Mouse (Mus musculus) inflammation-experienced regulatory T-cells, adult 6 months (primary cell): ENCODE measurements around the gene Fbh1. TPM values are rescaled to one million over a fixed set of nuclear protein-coding genes. Genes with fewer than 3 reads are reported as not detected.

Experiments used
- ATAC-seq: one replicate; pipeline ENCODE4 v1.8.0; 2017
- polyA plus RNA-seq, 3 experiments: library from polyadenylated mRNA; unstranded; fragments of 100-300 nt; shearing (Covaris generic); gene quantifications; one replicate each; pipeline ENCODE4 v1.2.1; 2017

Gene Fbh1
- polyA plus RNA-seq = 10 to 100 TPM; 36.6 to 40.4 (median 38.2) TPM

DNA sequence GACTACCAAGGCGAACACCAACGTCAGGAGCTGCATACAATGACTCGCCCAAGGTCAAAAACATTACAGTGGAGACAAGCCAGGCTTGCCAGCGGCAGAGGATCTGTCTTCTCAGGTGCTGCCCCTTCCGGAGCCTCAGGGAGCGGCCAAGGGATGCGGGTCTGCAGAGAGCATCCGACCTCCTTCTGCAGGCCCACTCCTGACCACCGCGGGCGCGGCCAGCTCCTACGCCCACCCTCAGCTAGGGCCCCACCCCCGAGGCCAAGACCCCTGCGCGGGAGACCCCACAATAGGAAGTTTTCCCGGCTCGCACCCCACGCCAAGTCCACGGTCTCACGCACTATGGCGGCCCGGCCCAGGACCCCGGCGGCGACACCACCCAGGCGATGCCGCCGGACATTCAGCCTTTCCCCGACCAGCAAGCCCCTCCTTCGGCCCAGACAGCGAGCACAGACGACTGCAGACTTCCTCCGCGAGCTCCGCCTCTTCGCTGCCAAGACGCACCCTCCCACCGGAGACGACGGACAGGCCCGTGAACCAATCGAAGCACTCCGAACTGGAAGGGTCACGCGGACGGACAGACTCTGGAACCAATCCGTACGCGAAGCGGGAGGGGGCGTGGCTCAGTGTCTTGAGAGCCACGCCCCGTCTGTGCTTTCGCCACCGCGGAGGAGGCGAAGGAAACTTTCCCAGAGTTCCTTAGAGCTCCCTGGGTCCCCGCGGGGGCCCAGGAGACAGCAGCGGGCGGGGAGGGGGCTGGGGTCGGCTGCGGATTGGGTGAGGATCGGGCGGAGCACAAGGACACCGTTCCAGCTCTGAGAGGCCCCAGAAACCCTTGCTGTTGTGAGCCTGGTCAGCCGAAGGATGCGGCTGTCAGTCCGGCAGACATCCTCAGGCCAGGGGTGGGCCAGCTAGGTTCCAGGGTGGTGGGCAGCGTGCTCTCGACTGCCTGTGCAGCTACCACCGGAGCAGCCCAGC lies at the start of gene Fbh1, which contains the start of gene Ankrd16:
Fbh1 (minus strand) TSS at position 492 of the 978 bp plus-strand sequence.
Ankrd16 (plus strand) TSS at position 786 of the 978 bp plus-strand sequence.
- ATAC-seq = peak; percentile 85

DNA sequence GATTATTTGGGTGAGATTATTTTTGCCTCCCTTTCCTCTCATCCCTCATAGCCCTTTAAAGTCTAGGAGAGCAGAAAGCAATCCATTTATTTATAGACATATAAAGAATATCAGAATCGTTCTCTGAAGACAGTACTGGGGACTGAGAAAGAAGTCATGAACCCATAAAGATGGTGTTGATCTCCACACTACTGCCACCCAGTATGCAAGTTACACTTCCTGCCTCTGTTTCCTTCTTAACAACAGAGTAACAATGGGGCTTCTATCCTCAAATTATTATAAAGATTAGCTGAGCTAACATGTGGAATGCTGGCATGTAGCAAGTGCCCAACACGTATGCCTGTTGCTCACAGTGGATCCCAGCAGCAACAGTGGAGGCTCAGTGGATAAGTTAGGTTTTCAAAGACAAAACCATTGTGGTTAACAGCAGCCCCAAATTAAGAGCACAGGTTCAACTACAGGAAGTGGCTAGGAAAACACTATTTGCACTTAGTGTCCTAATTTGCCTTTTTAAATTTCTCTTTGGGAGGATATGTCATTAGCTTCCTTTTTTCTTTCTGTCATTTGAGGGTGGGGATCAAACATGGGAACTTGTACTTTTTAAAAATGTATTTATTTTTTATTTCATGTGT lies 24.0 kb upstream of the Fbh1 start:
- peak; percentile 81 for ATAC-seq

DNA sequence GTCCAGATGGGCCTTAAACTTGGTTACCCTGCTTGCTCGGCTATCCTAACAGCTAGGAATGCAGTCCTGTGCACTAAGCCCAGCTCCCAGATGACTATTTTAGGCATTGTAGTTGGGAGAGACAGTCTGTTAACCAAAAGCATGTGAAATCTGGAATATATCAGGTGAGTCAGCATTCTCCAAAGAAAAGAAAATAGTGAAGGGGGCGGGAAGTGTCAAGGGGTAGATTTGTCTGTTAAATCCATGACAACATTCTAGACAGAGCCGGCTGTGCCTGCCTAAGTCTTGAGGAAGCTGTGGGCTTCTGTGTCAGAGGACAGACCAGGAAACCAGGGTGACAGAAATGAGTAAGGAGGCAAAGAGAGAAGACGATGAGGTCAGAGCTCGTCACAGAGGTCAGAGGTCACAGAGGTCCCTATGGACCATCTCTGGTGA lies 20.6 kb upstream of the Fbh1 start:
- no peak for ATAC-seq

DNA sequence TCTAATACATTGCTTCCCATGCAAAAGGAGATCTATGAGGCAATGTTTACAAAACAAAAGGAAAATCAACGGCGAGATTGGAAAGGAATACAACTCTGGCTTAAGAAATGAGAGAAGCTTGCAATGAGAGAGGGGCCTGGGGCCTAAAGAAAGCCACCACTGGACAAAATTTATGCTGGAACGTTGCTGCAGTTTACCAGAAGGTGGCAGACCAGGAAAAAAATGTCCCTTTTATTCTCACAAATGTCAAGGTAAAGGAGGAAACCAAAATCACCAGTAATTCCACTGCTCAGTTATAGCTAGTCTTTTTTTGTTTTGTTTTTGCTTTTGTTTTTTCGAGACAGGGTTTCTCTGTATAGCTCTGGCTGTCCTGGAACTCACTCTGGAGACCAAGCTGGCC lies 17.3 kb upstream of the Fbh1 start:
- no peak for ATAC-seq

DNA sequence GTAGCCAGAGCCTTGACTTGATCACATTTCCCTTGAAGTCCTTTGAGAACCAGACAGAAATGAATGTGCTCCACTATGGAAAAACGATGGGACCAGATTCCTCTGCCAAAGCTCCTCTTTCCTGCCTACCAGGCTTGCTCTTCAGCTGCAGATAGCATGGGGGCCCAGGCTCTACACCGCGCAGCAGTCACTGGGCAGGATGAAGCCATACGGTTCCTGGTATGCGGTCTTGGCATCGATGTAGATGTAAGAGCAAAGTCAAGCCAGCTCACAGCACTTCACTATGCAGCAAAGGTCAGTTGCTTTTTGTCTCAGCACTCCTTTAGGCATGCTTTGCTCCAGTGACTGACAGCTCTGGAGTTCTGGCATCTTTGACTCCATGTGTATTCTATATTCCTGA lies 6.8 kb upstream of the Fbh1 start:
- ATAC-seq = no peak

DNA sequence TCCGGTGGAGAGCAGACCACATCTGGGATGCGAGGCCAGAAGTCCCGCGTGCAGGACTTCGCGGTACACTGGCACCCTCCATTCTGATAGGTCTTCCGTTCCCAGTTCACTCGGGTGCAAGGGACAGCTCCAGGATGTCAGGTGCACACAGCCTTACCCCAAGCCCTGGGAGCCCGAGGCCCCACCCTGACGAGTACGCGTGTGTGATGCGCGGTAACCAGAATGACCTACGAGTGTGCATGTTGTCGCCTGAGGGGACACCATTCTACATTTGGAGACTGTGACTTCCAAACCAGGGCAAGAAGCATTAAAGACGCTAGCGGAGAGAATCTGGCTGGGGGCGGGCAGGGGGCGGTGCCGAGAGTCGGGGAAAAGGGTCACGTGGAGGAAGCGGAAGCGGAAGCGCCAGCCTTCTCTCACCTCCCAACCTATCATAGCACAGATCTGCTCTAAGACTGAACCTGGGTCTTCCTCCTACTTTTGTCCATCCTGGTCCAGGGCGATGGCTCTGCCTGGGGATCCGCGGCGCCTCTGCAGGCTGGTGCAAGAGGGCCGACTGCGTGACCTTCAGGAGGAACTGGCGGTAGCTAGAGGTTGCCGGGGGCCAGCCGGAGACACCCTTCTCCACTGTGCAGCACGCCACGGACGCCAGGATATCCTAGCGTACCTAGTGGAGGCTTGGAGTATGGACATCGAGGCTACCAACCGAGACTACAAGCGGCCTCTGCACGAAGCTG lies 873 bp upstream of the Fbh1 start:
- ATAC-seq = peak; percentile 84

DNA sequence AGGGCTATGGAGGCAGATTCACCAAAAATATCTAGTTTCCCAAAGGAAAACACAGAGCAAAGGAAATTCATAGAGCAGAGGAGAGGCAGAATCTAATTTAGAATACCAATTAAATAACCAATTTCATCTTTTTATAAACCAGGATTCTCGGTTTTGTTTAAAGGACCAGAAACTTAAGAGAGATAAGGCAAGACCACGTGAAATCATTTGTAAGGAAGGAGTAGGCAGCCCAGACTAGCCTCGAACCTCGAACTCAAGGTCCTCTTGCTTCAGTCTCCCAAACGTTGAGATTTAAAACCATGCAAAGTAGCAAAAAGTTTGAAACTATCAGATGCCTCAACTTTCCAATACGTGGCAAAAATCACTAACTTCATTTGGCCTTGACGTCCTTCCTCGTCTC lies 967 bp downstream of the Fbh1 start:
- ATAC-seq = no peak

DNA sequence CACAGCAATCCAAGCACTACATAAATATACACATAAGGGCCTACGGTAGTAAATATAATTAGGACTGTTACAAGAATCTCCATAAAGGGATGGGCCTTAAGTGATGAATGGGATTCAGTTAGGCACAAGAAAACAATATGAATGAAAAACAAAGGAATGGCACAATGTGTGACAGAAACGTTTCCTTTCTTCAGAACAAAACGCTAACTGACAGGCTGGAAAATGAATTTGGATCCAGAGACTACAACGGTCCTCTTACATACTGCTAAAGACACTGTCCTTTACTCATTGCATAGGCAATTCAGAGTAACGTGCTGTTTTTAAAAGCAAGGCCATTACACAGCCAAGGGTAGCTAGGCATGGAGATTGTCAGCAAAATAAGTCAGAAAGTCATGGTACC lies 2.3 kb downstream of the Fbh1 start:
- ATAC-seq = no peak

DNA sequence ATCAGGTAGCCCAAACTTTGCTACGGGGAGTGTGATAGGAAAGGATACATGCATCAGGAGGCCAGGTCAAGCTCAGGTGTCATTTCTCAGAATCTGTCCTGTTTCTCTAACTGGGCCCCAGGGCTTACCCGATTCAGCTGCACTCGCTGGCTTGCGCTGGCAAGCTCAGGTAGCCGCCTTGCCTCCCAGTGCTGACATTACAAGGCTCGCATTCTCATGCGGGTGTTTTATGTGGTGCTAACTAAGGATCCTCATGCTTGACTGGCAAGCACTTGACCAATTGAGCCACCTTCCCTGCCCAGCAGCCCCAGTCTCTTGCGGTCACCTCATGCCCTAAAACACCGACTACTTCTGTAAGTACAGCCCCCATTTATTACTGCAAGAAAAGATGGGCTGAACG lies 3.0 kb downstream of the Fbh1 start:
- ATAC-seq = no peak

DNA sequence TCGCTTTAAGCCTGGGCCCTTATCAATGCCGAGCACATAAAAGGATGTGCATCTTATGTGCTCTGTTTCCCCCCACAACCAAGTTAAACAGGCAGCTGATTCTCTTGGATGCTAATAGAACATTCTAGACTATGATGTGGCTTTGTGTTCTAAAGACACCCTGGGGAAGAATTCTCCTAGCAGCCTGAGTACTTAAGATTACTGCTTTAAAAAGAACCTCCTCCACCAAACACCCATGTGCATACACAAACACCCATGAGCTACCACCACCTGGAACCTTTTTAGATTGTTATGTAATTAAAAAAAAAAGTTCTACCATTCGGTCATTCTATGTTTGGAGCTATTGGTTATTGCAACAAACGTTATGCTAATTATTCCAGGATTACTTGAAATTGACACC lies 5.0 kb downstream of the Fbh1 start:
- ATAC-seq = no peak

DNA sequence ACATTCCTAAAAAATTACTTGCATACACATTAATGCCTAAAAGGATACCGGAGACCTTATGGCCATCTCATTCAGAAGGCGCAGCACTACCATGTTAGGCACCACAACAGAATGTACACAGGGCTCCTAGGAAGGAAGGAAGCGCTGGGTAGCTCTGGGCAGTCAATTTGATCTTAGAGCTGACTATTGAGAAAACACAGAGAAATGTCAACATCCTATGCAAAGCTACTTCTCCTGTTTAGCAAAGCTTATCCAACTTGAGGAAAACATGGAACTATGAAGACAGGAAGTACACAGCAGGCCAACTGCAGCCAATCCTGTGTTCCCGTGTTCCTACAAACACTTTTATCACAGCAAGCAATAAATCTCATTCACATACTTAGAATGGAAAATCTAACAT lies 5.7 kb downstream of the Fbh1 start:
- no peak for ATAC-seq

DNA sequence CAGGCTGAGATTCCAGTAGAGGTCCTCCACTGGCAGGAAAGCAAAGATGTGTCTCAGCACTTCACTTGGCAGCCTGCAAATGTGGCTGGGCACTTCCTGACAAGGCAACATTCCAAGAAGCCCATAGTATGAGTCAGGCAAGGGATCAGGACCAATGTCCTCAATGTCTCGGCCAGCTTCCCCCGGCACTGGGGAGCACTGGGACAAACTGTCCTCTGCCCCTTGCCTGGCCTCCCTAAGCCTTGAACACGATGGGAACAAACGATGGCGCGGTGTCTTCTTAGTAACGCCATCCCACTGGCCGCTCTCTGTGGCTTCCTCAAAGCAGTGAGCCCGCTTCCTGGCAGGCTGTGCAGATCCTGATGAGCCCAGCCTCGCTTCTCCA lies 10.2 kb downstream of the Fbh1 start:
- ATAC-seq = no peak

DNA sequence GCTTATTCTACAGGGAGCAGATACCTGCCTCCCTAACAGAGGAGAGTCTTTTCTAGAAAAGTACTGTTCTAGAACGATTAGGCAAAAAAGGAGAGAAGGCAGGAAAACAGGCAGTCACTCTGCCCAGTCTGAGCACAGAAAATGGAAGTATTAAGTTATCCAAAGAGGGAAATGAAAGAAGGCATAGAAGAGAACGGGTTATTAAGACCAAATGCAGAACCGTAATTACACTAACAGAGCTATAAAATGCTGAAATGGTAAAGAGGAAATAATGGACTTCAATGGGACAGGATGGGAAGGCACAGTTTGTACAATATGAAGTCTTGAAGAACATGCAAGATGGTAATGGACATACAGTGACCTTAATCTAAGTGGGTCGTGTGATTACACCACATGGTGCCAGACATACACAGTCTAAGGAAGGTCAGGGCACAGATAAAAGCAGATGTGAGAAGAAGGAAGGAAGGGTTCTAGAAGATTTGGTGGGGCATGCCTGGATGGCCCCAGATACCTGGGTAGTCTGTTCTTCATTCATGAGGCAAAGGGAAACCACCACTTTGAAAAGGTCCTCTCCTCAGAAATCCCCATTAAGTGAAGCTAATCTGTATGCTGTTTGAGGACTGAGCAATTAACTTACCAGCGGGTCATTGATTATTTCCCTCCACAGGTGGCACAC lies 10.8 kb downstream of the Fbh1 start:
- ATAC-seq = no peak

DNA sequence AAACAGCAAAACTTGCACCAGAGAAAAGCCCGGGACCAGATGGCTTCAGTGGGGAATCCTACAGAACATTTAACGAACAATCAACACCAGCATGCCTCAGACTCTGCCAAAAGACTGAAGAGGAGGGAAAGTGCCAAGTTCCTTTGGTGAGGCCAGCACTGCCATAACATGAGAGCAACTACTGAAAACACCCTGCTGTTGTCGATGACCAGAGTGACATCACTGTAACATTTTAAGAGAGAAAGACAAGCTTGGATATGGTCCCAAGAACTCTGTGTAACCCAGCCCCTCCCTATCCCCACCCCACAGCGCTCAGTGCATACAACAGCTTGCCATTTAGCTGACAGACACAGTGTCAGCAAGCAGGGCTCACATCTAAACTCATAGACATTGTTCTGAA lies 11.7 kb downstream of the Fbh1 start:
- no peak for ATAC-seq

DNA sequence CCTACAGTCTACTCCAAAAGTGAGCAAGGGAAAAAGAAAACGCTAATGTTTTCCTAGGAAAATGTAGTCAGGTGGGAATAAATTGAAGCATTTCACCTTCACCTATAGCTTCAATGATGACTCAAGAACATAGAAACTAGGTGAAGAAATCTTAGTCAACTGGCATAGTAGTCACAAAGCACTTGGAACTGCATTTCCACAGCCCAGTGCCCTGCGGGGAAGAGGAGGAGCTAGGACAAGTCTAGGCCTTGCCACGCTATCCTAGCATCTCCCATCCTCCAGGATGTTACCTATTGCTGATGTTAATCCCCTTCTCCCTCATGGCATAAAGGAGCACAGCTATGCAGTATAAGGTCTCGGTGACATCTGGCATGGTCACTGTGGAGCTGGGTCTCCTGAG lies 14.8 kb downstream of the Fbh1 start:
- ATAC-seq = no peak

DNA sequence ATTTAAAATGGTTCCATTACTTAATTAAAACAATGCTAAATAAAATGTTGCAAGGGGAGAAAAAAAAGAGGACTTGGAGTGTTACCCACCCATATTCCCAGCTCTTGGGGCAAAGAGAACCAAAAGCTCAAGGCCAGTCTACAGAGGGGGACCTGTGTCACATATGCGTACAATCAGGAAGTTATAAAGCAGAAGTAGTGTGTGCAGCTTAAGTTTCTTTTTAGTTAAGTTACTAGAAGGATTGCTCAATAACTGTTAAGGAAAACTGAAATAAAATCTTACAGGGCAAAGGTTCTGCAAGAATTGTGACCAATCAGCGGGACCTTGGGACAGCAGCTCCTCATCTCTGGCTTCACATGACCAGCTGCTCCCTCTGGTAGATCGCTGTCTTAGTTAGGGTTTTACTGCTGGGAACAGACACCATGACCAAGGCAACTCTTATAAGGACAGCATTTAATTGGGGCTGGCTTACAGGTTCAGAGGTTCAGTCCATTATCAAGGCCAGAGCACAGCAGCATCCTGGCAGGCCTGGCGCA lies 37.8 kb downstream of the Fbh1 start:
- ATAC-seq = no peak

DNA sequence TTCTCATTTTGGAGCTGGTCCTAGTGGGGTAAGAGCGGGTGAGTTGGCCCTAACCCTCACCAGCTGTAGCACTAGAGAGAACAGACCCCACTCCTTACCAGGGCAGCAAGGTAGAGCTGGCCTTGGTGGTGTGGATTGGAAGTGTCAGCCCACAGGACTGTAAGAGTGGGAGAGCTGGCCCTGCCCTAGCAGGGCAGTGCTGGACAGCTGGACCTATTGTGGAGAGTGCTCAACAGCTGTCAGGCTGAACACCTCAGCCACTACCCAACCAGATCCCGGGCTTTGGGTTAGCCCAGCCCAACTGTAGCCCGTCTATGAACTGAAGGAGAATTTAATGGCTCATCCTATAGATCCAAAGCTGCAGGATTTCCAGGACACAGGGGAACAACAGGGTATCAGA lies 38.6 kb downstream of the Fbh1 start:
- ATAC-seq = no peak

DNA sequence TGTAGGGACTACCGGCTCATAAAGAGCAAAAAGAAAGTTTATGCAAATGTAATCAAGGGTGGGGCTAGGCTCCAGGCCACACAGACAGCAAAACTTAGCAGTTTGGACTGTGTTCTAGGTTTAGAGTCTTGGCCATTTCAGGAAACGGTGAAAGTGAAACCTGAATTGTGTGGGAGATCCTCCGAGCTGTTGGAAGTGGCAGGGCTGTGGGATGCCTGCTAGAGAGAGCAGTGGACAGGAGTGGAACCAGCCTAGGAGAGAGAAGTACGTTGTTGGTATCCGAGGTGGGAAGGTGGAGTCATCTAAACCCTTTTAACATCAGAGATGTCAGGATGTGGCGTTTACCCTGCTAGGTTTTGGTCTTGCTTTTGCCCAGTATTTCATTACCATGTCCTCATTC lies 41.5 kb downstream of the Fbh1 start:
- no peak for ATAC-seq

DNA sequence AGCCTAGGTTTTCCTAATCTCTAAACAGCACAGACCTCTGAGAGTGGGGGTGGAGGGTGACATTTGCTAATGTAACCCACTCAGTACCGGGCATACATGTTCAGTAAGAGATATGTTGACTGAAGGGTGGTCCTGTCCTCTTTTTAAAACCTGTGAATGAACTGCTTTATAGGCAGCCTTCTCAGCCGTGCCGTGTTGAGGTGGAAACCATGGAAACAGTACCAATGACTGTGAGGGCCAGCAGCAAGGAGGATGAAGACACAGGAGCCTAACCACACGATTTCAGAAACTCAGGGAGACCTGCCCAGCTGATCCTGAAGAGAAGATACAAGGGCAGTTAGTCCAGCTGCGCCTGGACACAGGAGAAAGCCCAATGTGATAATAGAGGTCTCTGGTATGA lies 44.4 kb downstream of the Fbh1 start:
- ATAC-seq = no peak

DNA sequence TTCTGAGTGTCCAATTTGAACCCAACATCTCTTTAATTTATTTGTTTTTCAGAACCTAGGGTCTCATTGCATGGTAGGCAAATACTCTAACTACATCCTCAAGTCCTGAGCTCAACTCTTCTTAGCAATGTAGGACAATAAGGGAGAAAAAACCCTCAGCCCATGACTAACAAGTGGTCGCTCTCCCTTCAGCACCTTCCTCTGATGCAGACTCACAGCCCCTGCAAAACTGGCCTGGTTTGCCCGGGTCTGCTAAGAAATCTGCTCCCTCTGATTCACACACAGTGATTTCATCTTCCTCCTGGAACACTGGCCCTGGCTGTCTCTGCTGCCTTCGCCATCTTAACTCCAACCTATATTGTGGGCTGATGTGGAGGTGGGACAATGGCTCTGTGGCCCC lies 48.3 kb downstream of the Fbh1 start:
- ATAC-seq = no peak

DNA sequence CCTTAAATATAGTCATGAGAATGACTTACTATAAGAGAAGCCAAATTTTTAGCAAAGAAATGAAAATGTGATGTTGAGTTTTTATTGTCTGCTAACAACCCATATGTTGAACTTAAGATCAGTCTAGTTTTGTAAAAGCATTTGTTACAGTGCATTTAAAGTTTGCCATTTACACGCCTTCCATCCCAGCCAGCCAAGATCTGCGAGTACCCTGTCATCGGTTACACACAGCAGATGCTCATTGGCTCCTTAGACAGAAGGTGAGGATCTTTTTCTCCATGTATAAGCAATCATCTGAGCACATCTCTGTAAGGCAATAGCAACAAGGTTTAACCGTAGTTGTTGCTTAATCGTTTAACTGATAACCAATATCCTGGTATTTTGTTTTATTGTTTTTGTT lies 49.8 kb downstream of the Fbh1 start:
- ATAC-seq = no peak

DNA sequence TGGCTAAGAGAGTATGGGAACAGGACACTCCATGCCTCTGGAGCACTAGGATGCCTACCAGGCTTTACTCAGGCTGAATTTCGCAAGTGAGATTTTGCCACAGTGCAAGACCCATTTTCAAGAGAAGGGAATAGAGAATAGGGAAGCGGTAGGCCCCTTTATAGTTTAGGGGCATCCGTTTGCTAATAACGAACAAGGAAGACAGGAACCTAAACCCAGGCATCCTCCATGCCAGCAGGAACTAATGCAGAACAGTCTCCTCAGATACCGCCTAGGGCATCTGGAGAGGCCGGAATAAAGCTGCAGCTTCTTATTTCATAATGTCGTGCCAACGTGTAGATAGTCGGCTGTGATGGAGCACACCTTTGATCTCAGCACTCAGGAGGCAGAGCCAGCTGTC lies 54.8 kb downstream of the Fbh1 start:
- ATAC-seq = no peak
